Mouse (Mus musculus) kidney, postnatal 25 days (tissue): ENCODE results near the gene Tsr3.
"Not testable (repeated sequence)": the region's sequence is repeated elsewhere in the genome, so short reads cannot be mapped to it uniquely, and the experiment has no call there.

Experiments used
- DNase-seq, 2 experiments: peaks; one replicate each; pipeline ENCODE4 v3.0.0; 2021; ENCODE audit warnings: mixed read lengths in 2 of 2

The Tsr3 gene

DNA sequence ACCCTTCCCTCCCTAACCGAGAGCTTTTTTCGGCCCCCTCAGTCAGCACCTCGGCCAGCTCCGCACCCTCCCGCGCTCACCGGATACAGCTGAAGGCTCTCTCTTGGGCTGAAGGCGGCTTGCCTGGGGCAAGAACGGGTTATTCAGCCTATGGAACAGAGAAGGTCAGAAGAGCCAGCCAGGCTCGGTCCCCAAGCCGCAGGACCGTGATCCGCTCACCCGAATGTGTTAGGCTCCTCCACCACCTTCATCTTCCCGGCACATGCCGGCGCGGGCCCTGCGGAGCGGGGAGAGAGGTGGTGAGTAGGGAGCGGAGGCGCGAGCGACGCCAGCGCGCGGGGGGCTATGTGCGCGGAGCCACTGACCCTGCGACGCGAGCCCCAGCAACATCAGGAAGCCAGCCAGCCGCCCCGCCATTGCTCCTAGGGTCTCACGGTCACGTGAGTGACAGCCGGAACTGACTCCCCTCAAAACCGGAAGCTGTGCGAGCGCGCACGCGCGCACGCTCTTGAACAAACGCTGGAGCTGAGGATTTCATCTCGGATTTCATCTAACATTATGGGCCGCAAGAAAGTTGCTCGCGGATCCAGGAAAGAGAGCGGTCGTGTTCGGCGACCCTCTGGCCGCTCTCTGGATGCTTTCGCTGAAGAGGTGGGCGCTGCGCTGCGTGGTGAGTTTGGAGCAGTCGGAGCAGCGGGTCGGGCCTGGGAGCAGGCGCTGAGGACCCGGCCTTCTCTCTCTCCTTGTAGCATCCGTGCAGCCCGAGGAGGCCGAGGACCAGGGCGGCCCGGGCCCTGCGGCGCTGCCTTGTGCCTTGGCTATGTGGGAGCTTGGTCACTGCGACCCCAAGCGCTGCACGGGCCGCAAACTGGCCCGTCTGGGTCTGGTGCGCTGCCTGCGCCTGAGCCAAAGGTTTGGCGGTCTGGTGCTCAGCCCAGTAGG is at the start of gene Tsr3, which contains the start of gene Gnptg:
Tsr3 (plus strand) TSS at position 476 of the 942 bp plus-strand sequence.
Gnptg (minus strand) TSS at position 430 of the 942 bp plus-strand sequence.
- DNase-seq: peak; percentile 87 to 94

DNA sequence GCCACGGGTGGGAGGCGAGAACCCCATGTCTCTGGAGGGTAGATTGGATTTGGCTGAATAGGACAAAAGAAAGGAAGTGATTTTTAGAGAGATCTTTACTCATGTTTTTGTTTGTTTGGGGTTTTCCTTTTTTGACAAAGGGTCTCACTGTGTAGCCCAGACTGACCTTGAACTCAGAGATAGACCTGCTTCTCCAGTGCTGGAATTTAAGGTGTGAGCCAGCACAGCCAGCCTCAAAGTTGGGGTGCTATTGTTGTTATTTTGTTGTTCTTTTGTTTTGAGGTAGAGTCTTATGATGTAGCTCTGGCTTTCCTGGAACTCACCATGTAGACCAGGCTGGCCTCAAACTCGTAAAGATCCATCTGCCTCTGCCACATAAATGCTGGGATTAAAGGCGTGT is 37.6 kb upstream of the Tsr3 start:
- DNase-seq: no peak

DNA sequence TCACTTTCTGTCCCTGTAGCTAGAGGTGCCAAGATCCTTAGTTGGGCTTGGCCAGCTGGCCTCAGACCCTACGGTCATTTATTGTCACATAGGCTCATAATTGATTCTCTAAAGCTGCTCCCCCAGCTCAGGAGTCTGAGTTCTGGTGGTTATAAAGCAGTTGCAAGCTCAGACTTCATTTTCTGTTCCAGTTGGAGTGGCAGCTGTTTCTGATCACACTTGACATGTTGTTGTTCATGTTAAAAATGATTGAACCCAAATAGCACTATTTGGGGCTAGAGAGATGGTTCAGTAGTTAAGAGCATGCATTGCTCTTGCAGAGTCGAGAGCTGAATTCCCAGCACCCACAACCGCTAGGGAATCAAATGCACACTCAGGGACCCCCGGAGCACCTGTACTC is 30.0 kb upstream of the Tsr3 start:
- no peak for DNase-seq

DNA sequence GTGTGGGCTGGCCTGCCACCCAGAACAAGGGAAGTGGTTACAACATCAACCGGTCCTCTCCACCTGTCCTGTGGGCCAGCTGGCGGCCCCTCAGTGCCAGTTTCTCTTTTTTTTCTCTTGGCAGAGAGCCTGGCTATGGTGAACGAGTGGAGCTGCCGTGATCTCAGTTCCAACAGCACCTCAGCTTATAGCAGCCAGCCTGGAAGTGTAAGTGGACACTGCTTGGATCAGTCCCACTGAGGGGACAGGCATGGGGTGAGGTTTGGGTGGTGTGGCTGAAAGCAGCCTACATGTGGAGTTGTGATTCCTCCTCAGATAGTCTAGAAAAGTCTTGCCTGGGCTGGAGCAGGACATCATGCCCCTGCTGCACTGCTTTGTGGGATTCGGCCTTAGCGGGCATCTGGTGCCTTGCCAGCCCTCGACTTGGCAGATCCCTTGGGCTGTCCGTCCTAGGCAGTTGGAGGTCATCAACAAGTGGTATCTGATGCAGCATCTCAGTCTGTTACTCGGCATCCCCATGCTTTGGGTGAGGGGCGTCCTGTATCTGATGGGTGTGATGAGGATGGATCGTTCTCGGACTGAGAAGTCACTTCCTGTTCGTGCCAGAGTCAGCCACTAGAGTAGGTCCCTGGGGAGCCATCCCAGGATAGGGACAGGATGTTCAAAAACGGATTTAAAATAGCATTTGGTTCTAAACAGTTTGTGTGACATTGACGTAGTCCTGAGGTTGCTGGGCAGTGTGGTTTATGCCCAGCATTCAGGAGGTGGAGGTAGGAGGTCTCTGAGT is 29.1 kb upstream of the Tsr3 start:
- DNase-seq: peak; percentile 76 to 84

DNA sequence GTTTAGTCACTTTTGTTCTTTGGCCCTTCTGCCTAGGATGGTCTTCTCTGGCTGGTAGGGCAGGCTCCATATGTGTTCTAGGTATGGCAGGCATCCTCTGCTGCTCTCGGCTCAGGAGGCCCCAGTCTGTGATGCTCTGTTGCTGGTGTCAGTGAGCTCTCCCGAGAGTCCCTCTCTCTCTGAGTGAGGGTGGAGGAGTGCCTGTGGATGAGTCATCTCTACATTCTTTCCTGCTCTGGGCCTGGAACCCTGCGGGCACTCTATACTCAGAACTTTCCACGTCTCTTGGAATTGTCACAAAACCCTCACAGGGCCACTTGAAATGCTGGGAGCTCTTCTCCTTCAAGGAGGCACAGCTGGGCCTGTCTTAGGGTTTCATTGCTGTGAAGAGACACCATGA is 28.3 kb upstream of the Tsr3 start:
- no peak for DNase-seq

- no peak for DNase-seq
Observed at GRCm38 (mm10) chr17:25215431-25215830, 24.5 kb upstream of the Tsr3 start.

GRCm38 (mm10) chr17:25218967-25219366 is 21.0 kb upstream of the Tsr3 start:
- DNase-seq: no peak

- no peak for DNase-seq
Observed at GRCm38 (mm10) chr17:25219492-25220295, 20.3 kb upstream of the Tsr3 start.

DNA sequence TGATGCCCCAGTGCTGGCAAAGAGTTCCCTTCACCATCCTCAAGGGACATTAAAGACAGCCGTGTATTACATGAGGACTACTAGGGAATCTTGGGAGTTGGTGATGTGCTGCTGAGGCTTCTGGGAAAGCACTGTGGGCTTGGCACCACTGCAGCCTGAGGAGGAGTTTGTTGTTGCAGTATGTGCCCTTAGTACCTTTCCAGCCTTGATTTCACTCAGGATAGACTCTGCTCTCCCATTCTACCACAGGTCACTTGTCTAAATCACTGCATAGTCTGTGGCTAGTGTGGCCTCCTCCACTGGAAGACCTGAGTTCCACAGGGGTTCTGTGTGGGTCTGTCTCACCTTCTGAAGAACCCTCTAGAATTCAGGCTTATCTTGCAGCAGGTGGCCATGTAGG is 19.2 kb upstream of the Tsr3 start:
- DNase-seq: no peak

DNA sequence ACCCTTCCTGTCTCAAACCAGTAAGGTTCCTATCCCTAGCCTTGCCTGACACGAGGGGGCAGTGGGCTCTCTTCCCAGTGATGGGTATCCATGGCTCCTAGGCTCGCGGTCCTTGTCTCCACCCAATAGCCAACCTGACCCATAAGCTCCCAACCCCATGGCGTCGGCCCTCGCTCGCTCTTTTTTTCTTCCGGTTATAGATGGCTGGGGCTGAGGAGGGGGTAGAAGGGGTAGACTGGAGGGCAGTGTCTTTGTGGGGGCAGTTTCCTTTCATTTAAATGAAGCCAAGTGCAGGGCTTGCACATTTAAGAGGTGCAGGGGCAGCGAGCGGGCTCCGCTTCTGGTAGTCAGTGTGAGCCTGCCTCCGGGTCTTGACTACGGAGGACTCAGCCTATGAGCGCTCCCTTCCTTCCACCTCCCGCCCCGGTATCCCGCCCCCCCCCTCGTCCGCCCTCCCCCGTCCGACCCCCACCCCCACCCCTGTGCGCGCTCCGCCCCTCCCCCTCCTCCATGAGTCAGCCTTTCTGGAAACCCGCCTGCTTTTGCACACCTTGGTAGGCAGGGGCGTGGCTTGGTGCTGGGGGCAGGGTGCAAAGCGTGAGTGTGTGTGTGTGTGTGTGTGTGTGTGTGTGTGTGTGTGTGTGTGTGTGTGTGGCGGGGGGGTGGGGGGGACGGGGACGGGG is 18.0 kb upstream of the Tsr3 start:
- DNase-seq: peak; percentile 86 to 93

GRCm38 (mm10) chr17:25222504-25222940 is 17.4 kb upstream of the Tsr3 start:
- DNase-seq: not testable (repeated sequence)

GRCm38 (mm10) chr17:25222951-25223601 is 16.9 kb upstream of the Tsr3 start:
- no peak for DNase-seq

DNA sequence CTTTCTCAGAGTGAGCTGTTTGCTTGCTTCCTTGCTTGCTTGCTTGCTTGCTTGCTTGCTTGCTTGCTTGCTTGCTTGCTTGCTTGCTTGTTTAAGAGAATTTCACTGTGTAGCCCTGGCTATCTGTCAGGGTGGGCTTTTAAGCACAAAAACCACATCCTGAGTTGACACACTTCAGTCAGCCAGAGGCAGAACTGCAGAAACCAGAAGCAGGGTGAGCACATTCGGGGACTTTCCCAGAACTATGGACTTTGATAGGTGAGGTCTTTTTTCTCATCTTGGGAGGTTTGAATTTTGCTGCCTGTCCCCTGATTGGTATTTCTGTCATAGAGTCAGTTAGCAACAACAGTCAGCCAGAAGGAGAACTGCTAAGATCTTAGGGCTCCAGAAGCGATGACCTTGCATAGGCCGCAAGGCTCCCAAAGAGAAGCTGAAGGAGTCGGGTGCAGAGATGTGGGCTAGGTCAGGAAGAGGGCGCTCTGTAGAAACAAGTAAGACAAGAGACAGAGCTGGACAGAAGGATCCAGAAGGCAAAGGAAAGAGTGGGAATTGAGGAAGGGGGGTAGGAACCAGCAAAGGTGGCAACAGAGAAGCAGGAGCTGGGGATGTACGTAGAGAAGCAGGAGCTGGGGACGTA is 15.3 kb upstream of the Tsr3 start:
- DNase-seq: no peak

DNA sequence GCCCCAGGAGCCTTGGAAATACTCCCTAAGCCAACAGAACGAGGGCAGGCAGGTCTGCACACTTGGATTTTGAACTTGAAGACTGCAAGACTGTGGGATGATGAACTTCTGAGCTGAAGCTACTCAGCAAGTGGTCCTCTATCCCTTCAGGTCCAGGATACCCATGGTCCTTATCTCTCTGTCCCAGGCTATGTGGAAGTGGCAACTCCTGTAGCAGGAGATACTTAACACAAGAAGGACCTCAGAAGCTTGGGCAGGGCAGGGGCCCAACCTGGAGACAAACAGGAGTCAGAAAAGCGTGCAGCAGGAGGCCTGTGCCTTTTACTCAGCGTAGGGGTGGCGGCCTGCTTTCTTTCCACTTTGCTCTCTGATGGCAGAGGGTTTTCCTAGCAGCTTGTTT is 14.3 kb upstream of the Tsr3 start:
- no peak for DNase-seq

- peak; percentile 41 to 71 for DNase-seq
Observed at GRCm38 (mm10) chr17:25227991-25228390, 12.0 kb upstream of the Tsr3 start.

GRCm38 (mm10) chr17:25230014-25230655 is 9.8 kb upstream of the Tsr3 start:
- DNase-seq: peak; percentile 34 to 65

- DNase-seq: peak; percentile 78 to 83
Observed at GRCm38 (mm10) chr17:25230700-25231099, 9.3 kb upstream of the Tsr3 start.

DNA sequence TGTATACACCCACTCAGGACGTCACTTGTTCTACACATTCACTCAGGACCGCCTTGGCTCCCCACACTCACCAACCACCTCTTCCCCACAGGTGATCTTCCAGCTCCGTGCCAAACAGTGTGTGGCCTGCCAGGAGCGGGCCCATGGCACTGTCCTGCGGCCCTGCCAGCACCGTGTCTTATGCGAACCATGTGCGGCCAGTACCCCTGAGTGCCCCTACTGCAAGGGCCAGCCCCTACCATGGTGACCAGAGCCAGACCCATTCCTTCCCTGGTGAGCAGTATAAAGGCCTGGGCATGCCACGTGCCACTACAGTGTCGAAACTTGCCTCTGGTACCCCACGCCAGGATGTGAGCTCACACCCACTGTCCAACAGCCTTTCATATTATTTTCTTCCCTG is 8.3 kb upstream of the Tsr3 start:
- not testable (repeated sequence) for DNase-seq

DNA sequence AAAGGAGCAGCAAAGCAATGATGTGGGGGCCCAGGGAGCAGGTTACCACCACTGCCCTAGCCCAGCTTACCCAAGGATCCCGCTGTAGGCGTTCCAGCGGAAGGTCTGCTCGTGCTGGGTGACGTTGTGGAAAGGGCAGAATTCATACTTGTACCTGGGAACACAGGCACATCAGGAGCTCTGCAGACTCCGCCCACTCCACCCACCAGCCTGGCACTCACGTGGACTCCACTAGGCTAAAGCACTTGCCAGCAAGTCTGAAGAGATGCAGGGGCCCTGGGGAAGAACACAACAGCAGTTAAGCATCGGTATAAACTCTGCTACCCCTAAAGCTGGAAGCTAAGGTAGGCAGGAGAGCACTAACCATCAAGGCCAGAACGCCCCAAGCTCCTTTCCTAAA is 4.3 kb upstream of the Tsr3 start:
- peak in 1 of 2 experiments; percentile 38 for DNase-seq

- DNase-seq: peak in 1 of 2 experiments; percentile 36
Observed at GRCm38 (mm10) chr17:25243131-25243780, 3.3 kb downstream of the Tsr3 start.
